Mouse (Mus musculus) mouse embryonic stem cell (cell line): ENCODE measurements around the gene Fnbp1.

Experiments
- in situ Hi-C, 2 experiments: fragments of 300-500 bp; cut with MboI; formaldehyde crosslinking; loops; 1 replicate in 1 of 2; 3 replicates in 1 of 2; pipeline ENCODE4 v1.14.3; 2019 to 2020; ENCODE audit warnings: low sequenced_read_pairs in 2 of 2, low pct_unique_long_range_greater_than_20kb in 1 of 2, mixed read lengths in 1 of 2; ENCODE audit not compliant: unreplicated experiment in 1 of 2

Gene Fnbp1

DNA sequence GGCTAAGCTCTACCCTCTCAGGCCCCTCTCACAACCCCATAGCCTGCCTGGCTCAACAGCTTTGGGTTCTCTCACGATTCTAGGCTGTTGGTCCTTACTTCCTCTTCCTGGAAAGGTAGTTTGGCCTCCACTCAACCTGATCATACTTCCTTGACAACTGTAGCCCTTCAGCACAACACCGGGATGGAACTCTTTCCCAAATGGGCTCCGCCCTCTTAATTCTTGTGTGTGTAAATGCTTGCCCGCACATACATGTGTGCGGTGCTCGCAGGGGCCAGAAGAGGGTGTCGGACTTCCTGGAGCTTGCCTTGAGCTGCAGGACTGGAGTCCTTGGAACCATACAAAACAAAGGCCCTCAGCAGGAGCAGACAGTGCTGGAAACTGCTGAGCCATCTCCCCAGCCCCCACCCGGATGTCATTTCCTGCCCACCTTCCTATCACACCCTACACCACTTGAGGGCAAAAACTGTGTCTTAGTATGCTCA lies 11.0 kb downstream of the Fnbp1 start:
- in situ Hi-C loops = no loop called here

DNA sequence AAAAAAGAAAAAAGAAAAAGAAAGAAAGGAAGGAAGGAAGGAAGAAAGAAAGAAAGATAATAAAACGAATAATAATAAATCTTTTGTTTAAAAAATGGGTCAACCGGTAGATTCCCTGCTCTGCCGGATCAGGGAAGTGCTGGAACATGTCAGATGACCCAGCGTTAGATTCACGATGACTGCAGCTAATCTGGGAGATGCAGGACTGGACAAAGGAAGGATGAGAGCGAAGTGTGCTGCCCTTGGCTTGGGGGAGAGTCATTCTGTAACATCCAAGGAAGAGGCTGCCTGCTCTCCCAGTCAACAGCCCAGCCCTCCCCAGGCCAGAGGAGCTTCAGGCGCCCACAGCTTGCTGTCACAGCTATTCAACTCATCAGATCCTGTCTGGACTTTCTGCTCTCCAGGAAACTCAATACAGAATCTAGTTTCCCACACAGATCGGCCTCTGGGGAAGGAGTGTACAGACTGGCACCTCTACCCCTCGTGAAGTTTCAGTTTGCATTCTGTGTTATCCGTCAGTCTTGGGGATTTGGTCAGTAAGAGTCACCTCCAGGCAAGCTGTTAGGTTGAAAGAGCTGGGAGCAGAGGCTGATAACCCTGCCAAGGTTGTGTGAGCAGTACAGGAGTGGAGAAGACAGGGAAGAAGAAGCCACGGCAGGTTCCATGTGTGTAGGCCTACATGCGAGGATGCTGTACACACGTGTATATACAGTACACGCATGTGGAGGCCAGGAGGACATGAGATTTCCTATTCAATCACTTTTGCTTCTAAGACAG lies 11.9 kb downstream of the Fnbp1 start:
- in situ Hi-C loops = no loop called here

GRCm38 (mm10) chr2:31127899-31128298 lies 13.9 kb downstream of the Fnbp1 start:
- in situ Hi-C loops = no loop called here

DNA sequence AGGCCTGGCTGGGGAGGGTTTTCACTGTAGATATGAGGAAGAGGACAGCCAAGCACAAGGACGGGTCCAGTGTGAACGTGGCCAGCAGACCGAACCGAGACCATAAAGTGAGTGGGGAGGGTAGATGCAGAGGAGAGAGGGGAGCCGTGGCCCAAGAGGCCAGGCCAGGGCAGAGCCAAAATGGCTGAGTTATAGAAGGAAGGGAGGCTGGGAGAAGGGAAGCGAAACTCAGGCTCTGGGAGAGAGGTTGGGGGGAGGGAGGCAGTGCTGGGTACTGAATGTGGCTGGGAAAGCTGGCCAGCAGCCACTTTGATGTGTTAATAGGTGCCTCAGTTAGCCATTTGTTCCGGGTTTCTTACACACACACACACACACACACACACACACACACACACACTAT lies 14.6 kb downstream of the Fnbp1 start:
- in situ Hi-C loops = no loop called here

GRCm38 (mm10) chr2:31126048-31126447 lies 15.8 kb downstream of the Fnbp1 start:
- in situ Hi-C loops = no loop called here

GRCm38 (mm10) chr2:31125156-31125555 lies 16.7 kb downstream of the Fnbp1 start:
- in situ Hi-C loops = no loop called here

GRCm38 (mm10) chr2:31124694-31125093 lies 17.1 kb downstream of the Fnbp1 start:
- in situ Hi-C loops = no loop called here

GRCm38 (mm10) chr2:31123493-31123892 lies 18.3 kb downstream of the Fnbp1 start:
- in situ Hi-C loops = no loop called here

DNA sequence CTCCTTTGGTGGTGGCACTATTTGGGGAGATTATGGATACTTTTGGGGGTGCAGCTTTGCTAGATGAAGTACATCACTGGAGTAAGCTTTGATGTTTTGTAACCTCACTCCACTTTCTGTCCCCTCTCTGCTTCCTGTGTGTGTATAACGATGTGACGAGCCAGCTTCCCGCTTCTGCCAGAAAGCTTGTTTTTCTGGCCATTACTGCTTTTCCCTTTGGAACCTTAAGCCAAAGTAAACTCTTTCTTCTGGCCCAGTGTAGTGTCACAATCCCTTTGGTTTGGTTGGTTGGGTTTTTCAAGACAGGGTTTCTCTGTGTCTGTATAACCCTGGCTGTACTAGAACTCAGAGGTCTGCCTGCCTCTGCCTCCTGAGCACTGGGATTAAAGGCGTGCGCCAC lies 19.0 kb downstream of the Fnbp1 start:
- in situ Hi-C loops = no loop called here

GRCm38 (mm10) chr2:31121131-31121693 lies 20.6 kb downstream of the Fnbp1 start:
- in situ Hi-C loops = no loop called here

DNA sequence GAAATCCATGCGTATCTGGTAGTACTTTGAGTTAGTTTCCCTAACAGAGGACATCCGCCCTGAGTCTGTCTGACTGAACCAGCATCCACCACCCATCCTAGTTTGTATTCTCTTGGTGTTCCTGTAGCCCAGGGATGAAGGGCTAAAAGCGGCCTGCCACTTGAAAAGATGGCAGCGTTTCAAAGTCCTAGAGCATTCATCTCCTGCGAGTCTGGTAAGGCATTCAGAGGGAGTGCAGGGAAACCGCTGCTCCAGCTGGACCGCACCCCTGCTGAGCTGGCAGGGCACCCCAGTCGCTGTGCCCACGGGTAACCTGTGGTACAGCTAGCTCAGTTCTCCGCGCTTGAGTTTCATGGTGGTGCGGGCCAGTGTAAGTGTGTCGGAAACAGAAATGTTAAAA lies 22.0 kb downstream of the Fnbp1 start:
- in situ Hi-C loops = no loop called here

GRCm38 (mm10) chr2:31118639-31119380 lies 23.0 kb downstream of the Fnbp1 start:
- in situ Hi-C loops = no loop called here

- in situ Hi-C loops = no loop called here
These were observed 23.6 kb downstream of the Fnbp1 start for GRCm38 (mm10) chr2:31118211-31118610.

DNA sequence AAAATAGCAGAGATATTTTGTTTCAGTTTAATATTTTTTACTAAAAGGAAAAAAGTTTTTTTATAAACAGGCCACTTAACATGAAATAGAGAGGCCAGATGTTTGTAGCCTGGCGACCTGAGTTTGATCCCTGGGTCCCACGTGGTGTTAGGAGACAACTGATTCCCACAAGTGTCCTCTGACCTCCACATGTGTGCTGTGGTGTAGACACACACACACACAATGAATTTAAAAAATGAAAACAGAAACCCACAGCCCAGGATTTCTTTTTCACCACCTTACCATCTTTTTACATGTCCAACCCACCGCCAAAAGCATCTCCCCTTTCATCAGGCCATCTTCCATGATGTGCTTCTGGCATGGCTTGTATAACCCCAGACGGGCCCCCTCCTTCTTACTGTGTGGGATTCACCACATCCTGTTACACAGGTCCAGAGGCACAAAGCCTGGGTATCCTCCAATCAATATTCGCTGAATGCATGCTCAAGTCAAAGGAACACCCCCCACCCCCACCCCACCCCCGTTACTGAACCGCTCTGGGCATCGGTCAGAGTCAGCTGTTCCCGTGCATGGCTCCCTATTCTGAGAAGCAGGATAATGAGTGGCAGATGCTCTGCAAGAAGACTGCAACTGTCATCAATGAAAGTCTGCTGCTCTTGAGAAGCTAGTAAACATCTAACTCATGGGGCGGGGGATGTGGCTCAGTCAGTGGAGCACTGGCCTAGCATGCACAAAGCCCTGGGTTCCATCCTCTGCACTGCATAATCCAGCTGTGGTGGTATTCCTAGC lies 25.7 kb downstream of the Fnbp1 start:
- in situ Hi-C loops = no loop called here

DNA sequence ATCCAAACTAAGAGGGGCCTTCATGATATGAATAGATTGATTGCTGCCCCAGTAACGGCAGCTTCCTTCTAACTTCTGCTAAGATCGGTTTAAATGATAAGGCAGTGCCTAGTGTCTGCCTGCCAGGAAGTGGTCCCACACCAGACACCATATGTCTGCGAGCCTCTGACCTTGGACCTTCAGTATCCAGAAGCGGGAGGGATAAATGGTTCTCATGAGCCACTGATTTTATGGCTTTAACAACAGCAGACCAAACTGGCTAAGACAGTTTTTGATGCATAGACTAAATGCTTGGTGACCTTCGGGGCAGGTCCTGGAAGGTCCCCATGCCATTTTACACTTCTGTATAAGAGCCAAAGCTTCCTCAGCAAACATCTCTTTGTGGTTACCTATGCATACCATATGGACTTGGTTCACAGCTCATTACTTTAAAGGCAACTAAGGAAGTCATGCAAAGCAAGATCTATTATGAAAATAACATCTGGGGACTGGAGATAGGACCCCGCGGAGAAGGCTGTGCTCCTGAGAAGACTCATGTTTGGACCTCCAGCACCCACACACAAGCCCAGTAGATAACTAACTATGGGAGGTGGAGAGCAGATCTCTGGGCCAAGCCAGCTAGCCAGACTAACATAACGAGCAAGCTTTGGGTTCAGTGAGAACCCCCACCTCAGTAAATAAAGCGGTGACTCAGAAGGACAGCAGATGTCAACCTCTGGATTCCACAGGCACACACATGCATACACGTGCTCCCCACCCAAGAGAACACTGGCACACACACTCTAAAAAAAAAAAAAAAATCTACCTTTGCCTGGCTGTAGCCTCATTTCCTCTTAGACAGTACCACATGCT lies 26.5 kb downstream of the Fnbp1 start:
- in situ Hi-C loops = no loop called here

DNA sequence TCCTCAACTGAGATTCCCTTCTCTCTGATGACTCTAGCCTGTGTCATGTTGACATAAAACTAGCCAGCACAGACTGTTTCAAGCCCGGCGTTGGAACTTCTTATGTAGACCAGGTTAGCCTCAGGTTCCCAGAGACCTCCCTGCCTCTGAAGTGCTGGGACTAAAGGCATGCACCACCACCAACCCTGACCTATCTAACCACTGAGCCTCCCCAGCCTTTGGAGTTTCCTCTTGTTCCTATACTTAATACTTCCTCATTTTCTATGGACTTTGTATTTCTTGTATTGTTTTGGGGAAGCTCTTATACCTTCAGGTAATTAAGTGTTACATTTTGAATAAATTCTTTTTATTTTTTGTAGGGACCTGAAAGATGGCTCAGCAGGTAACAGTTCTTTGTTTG lies 27.6 kb downstream of the Fnbp1 start:
- in situ Hi-C loops = no loop called here

DNA sequence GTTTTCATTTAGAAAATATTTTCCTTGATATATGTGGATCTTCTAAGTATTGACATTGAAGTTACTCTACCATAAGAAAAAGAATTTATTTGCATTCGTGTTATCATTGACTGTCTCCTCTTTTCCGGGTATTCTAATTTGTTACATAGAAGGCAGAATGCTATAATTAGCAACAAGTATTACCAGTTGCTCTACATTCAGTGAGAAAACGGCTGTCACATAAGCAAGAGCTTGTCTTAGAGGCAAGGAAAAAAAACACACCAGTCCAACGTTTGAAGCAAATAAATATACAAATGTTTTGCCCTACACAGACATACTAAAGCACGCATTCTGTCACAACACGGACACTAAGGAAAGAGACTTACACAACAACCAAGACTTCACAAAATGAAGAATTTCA lies 30.1 kb downstream of the Fnbp1 start:
- in situ Hi-C loops = no loop called here

GRCm38 (mm10) chr2:31109960-31110548 lies 31.8 kb downstream of the Fnbp1 start:
- in situ Hi-C loops = no loop called here
